Comparison of ENCODE assay signal across 22 mouse cellular contexts in genomic region chr4:114934188-114934587, GRCm38 (mm10). TPM values are rescaled to one million over a fixed set of nuclear protein-coding genes. Genes with fewer than 3 reads are reported as not detected.
A peak's percentile ranks its signal among the peaks of the same experiment; 100 is the strongest.
DNase-seq lines count a peak whose midpoint lies in the region; TF ChIP-seq lines count a peak whose summit lies in the region.
"Had no signal": no experiment of that assay in that cellular context is flagged by ENCODE, and none has a peak within 500 bp of the region (broad histone marks: within the 10 kb centered on the region; RNA-seq: fewer than 3 reads in every experiment).

No protein-coding gene starts in this region.

- peak; percentile 34 for DNase-seq in heart, adult 8-10 months (ENCODE audit: low spot score)
- DNase-seq in heart, postnatal 36 days, result no peak
- DNase-seq in A20 (ENCODE audit: low read depth, low spot score), result peak; percentile 74
- DNase-seq in monocyte, adult 2 months (ENCODE audit: low read depth in 1 of 2, low spot score in 2 of 2), result peak; percentile 24 to 36
- no peak for DNase-seq in T-cell, adult 2 months (ENCODE audit: low spot score)
- no peak for DNase-seq in left cerebral cortex, adult 2 months (ENCODE audit: extremely low spot score in 1 of 2, low spot score in 2 of 2)
- DNase-seq: cerebellum, postnatal 10 days; kidney, adult 2 months; kidney, postnatal 36 days; lung, embryonic 14.5 days; right cerebral cortex, postnatal 4 days; thymus, postnatal 36 days had no signal

- TF ChIP-seq POLR2A in bone marrow macrophage, adult 2 months (IDR thresholded peaks at IDR 0.05; ENCODE audit: borderline replicate concordance, low read depth, low read length), result no peak

- TF ChIP-seq CTCF in bone marrow macrophage, adult 2 months (IDR thresholded peaks at IDR 0.05; ENCODE audit: low read depth, low read length), result no peak
- no peak for TF ChIP-seq CTCF in left cerebral cortex, adult 2 months (IDR thresholded peaks at IDR 0.05)

- H3K4me1 ChIP-seq in bone marrow macrophage, adult 2 months (ENCODE audit: control insufficient read depth, insufficient read depth, low read length), result peaks cover 18% of the 10 kb centered on the region
- H3K4me1 ChIP-seq: forebrain, embryonic 13.5 days; limb, embryonic 15.5 days; neural tube, embryonic 15.5 days had no signal

- H3K27ac ChIP-seq in bone marrow macrophage, adult 2 months (ENCODE audit: insufficient read depth, low read depth, low read length), result peak overlapping the region; percentile 15
- no peak overlapping the region for H3K27ac ChIP-seq in left cerebral cortex, adult 2 months
- H3K27ac ChIP-seq: forebrain, embryonic 13.5 days; limb, embryonic 15.5 days; neural tube, embryonic 15.5 days had no signal

- no peak overlapping the region for H3K4me3 ChIP-seq in bone marrow macrophage, adult 2 months (ENCODE audit: insufficient read depth, low read length)
- no peak overlapping the region for H3K4me3 ChIP-seq in left cerebral cortex, adult 2 months
- H3K4me3 ChIP-seq: forebrain, embryonic 13.5 days; limb, embryonic 15.5 days; neural tube, embryonic 15.5 days had no signal

- intact Hi-C loops in heart, postnatal 36 days (cut with DNase I), result no loop called here
- intact Hi-C loops in left cerebral cortex, adult 2 months (cut with DNase I), result no loop called here

RNA-seq across cellular contexts. Expression of gene Foxe3, which starts 8.4 kb away (rescaled TPM):
- not detected for total RNA-seq in heart, adult 8-10 months (2022)
- total RNA-seq in heart, postnatal 36 days (2021), result not detected
- not detected in 2 replicates for polyA plus RNA-seq in bone marrow macrophage, adult 2 months (2012; ENCODE audit: insufficient read depth, insufficient read length, missing spikeins)
- total RNA-seq in left cerebral cortex, adult 2 months (2021), result not detected
- total RNA-seq: ES-E14; gastrocnemius, postnatal 4 days; hematopoietic stem cell, adult 5-6 weeks; layer of hippocampus, postnatal 10 days; left cerebral cortex, postnatal 25 days had no signal
- polyA plus RNA-seq: forebrain, embryonic 13.5 days; heart, embryonic 14.5 days; kidney, adult 2 months; limb, embryonic 15.5 days; lung, embryonic 14.5 days; neural tube, embryonic 15.5 days had no signal

RNA-seq across cellular contexts. Expression of gene Foxd2, which starts 25.5 kb away (rescaled TPM):
- total RNA-seq in heart, adult 8-10 months (2022), result under 1 TPM; 0.16 to 0.38 (median 0.22) TPM
- under 1 TPM; 0.24 to 0.39 TPM for total RNA-seq in heart, postnatal 36 days (2021)
- polyA plus RNA-seq in bone marrow macrophage, adult 2 months (2012; ENCODE audit: insufficient read depth, insufficient read length, missing spikeins), result 0.72 and 0.98 TPM in 2 replicates
- under 1 TPM; 0.35 to 0.63 TPM for total RNA-seq in left cerebral cortex, adult 2 months (2021)
- polyA plus RNA-seq: heart, embryonic 14.5 days had no signal

RNA-seq across cellular contexts. Expression of gene Cmpk1, which starts 52.9 kb away (rescaled TPM):
- 10 to 100 TPM; 30.7 to 34.2 (median 33.0) TPM for total RNA-seq in heart, adult 8-10 months (2022)
- 10 to 100 TPM; 36.1 to 37.7 TPM for total RNA-seq in heart, postnatal 36 days (2021)
- 143 and 149 TPM in 2 replicates for polyA plus RNA-seq in bone marrow macrophage, adult 2 months (2012; ENCODE audit: insufficient read depth, insufficient read length, missing spikeins)
- 10 to 100 TPM; 74.5 to 79.6 TPM for total RNA-seq in left cerebral cortex, adult 2 months (2021)

Comparison
In these comparisons a context has a peak if more than half of its experiments do, and no peak if none do; other contexts are left out.
1. DNase-seq: peak in heart, adult 8-10 months (single experiment), A20 (single experiment) and monocyte, adult 2 months (2 of 2); none in heart, postnatal 36 days (0 of 2), T-cell, adult 2 months (single experiment) and left cerebral cortex, adult 2 months (0 of 2).